Comparison of ENCODE assay signal across 8 mouse cellular contexts in genomic region chr17:5975099-5975977, GRCm38 (mm10). TPM values are rescaled to one million over a fixed set of nuclear protein-coding genes. Genes with fewer than 3 reads are reported as not detected.
A peak's percentile ranks its signal among the peaks of the same experiment; 100 is the strongest.
DNase-seq lines count a peak whose midpoint lies in the region; ATAC-seq and TF ChIP-seq lines count a peak whose summit lies in the region.

No protein-coding gene starts in this region.

- peak overlapping the region; percentile 69; the same call in 1 of the 2 replicates for H3K27ac ChIP-seq in cortical plate, adult 2 months (ENCODE audit: insufficient read depth, low read length)
- peak overlapping the region; percentile 5; the same call in 1 of the 2 replicates for H3K27ac ChIP-seq in heart, embryonic 12.5 days (ENCODE audit: poor library complexity, severe bottlenecking)

- TF ChIP-seq CTCF in cortical plate, adult 2 months (IDR thresholded peaks at IDR 0.05; ENCODE audit: extremely low read depth, insufficient read depth, low read length), result no peak

- 43% methylated on average over 23 of the region's 23 CpGs for WGBS in heart, embryonic 12.5 days

- TF ChIP-seq POLR2A in cortical plate, adult 2 months (IDR thresholded peaks at IDR 0.05; ENCODE audit: extremely low read depth, insufficient read depth, low read length), result peak; percentile 75

- H3K4me2 ChIP-seq in heart, embryonic 12.5 days, result peak overlapping the region; percentile 38

- H3K27me3 ChIP-seq in heart, embryonic 12.5 days (replicated peaks), result no peaks in the 10 kb centered on the region

- peak; percentile 43 for DNase-seq in urinary bladder, postnatal 25 days (ENCODE audit: low spot score)
- no peak for DNase-seq in urinary bladder, postnatal 10 days (ENCODE audit: low spot score)
- DNase-seq in layer of hippocampus, adult 11-12 months (ENCODE audit: low spot score), result peak; percentile 88
- peak; percentile 61 to 66 for DNase-seq in lung, adult 18-20 months
- peak; percentile 60 for DNase-seq in right cerebral cortex, postnatal 14 days
- DNase-seq in ovary, postnatal 36 days (ENCODE audit: low spot score), result no peak

- 0 out of 2 replicates have a peak, but pooled peaks have one; percentile 17 for ATAC-seq in heart, embryonic 12.5 days (ENCODE audit: insufficient number of reproducible peaks, low FRiP score)

- H3K36me3 ChIP-seq in heart, embryonic 12.5 days, result no peaks in the 10 kb centered on the region

- H3K4me3 ChIP-seq in cortical plate, adult 2 months (ENCODE audit: insufficient read depth, low read length), result peak overlapping the region; percentile 67
- H3K4me3 ChIP-seq in heart, embryonic 12.5 days, result no peak overlapping the region

- H3K9me3 ChIP-seq in heart, embryonic 12.5 days (replicated peaks), result no peaks in the 10 kb centered on the region

- H3K4me1 ChIP-seq in cortical plate, adult 2 months (ENCODE audit: control insufficient read depth, insufficient read depth, low read length), result peaks cover 6% of the 10 kb centered on the region; the same call in 1 of the 2 replicates
- H3K4me1 ChIP-seq in heart, embryonic 12.5 days (replicated peaks), result peaks cover 50% of the 10 kb centered on the region

- no peak overlapping the region for H3K9ac ChIP-seq in heart, embryonic 12.5 days

RNA-seq across cellular contexts. Expression of gene Synj2, which starts 34.3 kb away (rescaled TPM):
- 37.7 and 39.6 TPM in 2 replicates for polyA plus RNA-seq in cortical plate, adult 2 months (2012; rRNA removed)
- 3.8 and 3.9 TPM in 2 replicates for polyA plus RNA-seq in heart, embryonic 12.5 days (2016; fragmentation: Nextera tagmentation; extraction: Ambion mirVana)

Comparison
In these comparisons a context has a peak if more than half of its experiments do, and no peak if none do; other contexts are left out.
1. DNase-seq: peak in urinary bladder, postnatal 25 days (single experiment), layer of hippocampus, adult 11-12 months (single experiment), lung, adult 18-20 months (2 of 2) and right cerebral cortex, postnatal 14 days (single experiment); none in urinary bladder, postnatal 10 days (single experiment) and ovary, postnatal 36 days (single experiment).